Mouse (Mus musculus) thymus, postnatal 14 days (tissue): ENCODE data around the gene Wdr82.
"Not testable (repeated sequence)": the region's sequence is repeated elsewhere in the genome, so short reads cannot be mapped to it uniquely, and the experiment has no call there.

Experiments
- DNase-seq: peaks from one replicate; pipeline ENCODE4 v3.0.0; 2021

The Wdr82 gene

GRCm38 (mm10) chr9:106167241-106167640 lies 3.5 kb upstream of the Wdr82 start:
- DNase-seq = no peak

- no peak for DNase-seq
These were observed 3.0 kb upstream of the Wdr82 start for GRCm38 (mm10) chr9:106167703-106168102.

- not testable (repeated sequence) for DNase-seq
These were observed 1.7 kb upstream of the Wdr82 start for GRCm38 (mm10) chr9:106169006-106169405.

- no peak for DNase-seq
These were observed 811 bp upstream of the Wdr82 start for GRCm38 (mm10) chr9:106169917-106170316.

- peak; percentile 50 for DNase-seq
These were observed 824 bp downstream of the Wdr82 start for GRCm38 (mm10) chr9:106171346-106172158.

- no peak for DNase-seq
These were observed 1.8 kb downstream of the Wdr82 start for GRCm38 (mm10) chr9:106172527-106172926.

- DNase-seq = no peak
These were observed 2.6 kb downstream of the Wdr82 start for GRCm38 (mm10) chr9:106173363-106173762.

- no peak for DNase-seq
These were observed 4.9 kb downstream of the Wdr82 start for GRCm38 (mm10) chr9:106175552-106176200.

GRCm38 (mm10) chr9:106176769-106177168 lies 6.0 kb downstream of the Wdr82 start:
- no peak for DNase-seq

GRCm38 (mm10) chr9:106177799-106178198 lies 7.1 kb downstream of the Wdr82 start:
- no peak for DNase-seq

- DNase-seq = no peak
These were observed 8.7 kb downstream of the Wdr82 start for GRCm38 (mm10) chr9:106179454-106179853.

- DNase-seq = no peak
These were observed 9.2 kb downstream of the Wdr82 start for GRCm38 (mm10) chr9:106179964-106180363.

- no peak for DNase-seq
These were observed 11.4 kb downstream of the Wdr82 start for GRCm38 (mm10) chr9:106182146-106182545.

- no peak for DNase-seq
These were observed 13.3 kb downstream of the Wdr82 start for GRCm38 (mm10) chr9:106183996-106184395.

- DNase-seq = no peak
These were observed 20.6 kb downstream of the Wdr82 start for GRCm38 (mm10) chr9:106191355-106191754.

GRCm38 (mm10) chr9:106192024-106192423 lies 21.3 kb downstream of the Wdr82 start:
- no peak for DNase-seq

- DNase-seq = no peak
These were observed 22.3 kb downstream of the Wdr82 start for GRCm38 (mm10) chr9:106192998-106193397.

GRCm38 (mm10) chr9:106193930-106194807 lies 23.4 kb downstream of the Wdr82 start:
- no peak for DNase-seq

GRCm38 (mm10) chr9:106195693-106196092 lies 25.0 kb downstream of the Wdr82 start:
- DNase-seq = no peak

- no peak for DNase-seq
These were observed 26.5 kb downstream of the Wdr82 start for GRCm38 (mm10) chr9:106197081-106197713.

- no peak for DNase-seq
These were observed 27.0 kb downstream of the Wdr82 start for GRCm38 (mm10) chr9:106197732-106198131.

- DNase-seq = peak; percentile 73
These were observed 28.3 kb downstream of the Wdr82 start for GRCm38 (mm10) chr9:106198962-106199458.
